Comparison of ENCODE assay signal across 8 mouse cellular contexts in the genomic region with DNA sequence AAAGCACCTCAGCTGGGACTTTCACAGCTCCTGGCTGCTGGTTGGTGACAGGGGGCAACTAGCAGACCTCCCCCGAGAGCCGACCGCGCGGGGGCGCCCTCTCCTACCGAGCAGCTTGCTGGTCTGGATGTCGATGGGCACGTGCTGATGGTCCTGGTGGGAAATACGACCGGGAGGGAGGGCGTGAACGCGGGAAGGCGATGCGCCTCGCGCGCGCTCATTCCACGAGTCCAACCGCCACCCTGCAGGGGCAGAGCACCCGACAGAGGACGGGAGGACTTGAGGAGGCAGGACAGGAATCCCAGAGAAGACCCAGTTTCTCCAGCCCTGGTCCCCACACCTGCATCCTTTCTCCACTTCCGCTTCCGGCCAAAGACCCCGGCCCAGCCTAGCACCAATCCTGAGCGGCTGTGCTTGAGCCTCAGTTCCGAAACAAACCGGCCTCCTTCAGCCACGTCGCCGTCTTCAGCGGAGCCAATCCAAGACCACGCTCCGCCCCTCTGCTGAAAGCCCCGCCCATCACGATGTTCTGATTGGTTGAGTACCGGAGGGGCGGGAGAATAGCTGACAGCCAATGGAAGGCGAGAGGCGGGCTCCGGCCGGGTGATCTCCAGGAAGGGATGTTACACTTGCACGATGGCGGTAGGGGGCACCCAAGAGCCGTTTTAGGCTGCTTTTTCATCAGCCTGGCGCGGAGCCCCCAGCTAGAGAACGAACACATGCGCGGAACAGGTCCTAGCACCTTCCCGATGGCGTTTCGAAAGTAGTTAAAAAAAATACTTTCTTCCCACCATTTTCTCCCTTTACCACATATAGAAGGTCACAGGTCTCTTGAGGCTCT. TPM values are rescaled to one million over a fixed set of nuclear protein-coding genes. Genes with fewer than 3 reads are reported as not detected.
DNase-seq lines count a peak whose midpoint lies in the region; ATAC-seq and TF ChIP-seq lines count a peak whose summit lies in the region.

A gene (minus strand): TSS at position 453 of the 841 bp plus-strand sequence.

- peak; percentile 76 for TF ChIP-seq CTCF in ES-Bruce4 (IDR thresholded peaks at IDR 0.05; ENCODE audit: low read depth, low read length)
- TF ChIP-seq CTCF in liver, postnatal 0 days (IDR thresholded peaks at IDR 0.05; ENCODE audit: low read depth): peak; percentile 97

- peak within 1 kb of the TSS; percentile 45 for H3K27ac ChIP-seq in ES-Bruce4 (ENCODE audit: insufficient read depth, low read length)
- peak within 1 kb of the TSS; percentile 69 for H3K27ac ChIP-seq in forebrain, embryonic 13.5 days
- H3K27ac ChIP-seq in liver, postnatal 0 days (ENCODE audit: low read depth): peak within 1 kb of the TSS; percentile 88
- H3K27ac ChIP-seq in neural tube, embryonic 14.5 days (ENCODE audit: low read depth, low read length): peak within 1 kb of the TSS; percentile 36

- peaks cover 8% of the 10 kb centered on the region for H3K36me3 ChIP-seq in ES-Bruce4 (ENCODE audit: control insufficient read depth, insufficient read depth, low read length, poor library complexity, severe bottlenecking)
- peaks cover 18% of the 10 kb centered on the region for H3K36me3 ChIP-seq in forebrain, embryonic 13.5 days (ENCODE audit: poor library complexity, severe bottlenecking)
- peaks cover 9% of the 10 kb centered on the region for H3K36me3 ChIP-seq in liver, postnatal 0 days (replicated peaks; ENCODE audit: insufficient read depth, low read length)
- H3K36me3 ChIP-seq in neural tube, embryonic 14.5 days (ENCODE audit: control insufficient read depth, insufficient read depth, low read length): peaks cover 3% of the 10 kb centered on the region; the same call in 1 of the 2 replicates

- DNase-seq in heart, postnatal 10 days: peak; percentile 99
- no peak for DNase-seq in large intestine, adult 2 months (ENCODE audit: low read depth, low spot score)
- peak; percentile 100 for DNase-seq in liver, postnatal 0 days
- peak; percentile 100 for DNase-seq in testis, postnatal 10 days (ENCODE audit: low spot score)

- intact Hi-C loops in heart, postnatal 10 days (cut with DNase I): loop anchor here (1.0 to 5.0 kb wide), 4 partner anchors 21 to 139 kb away; a partner anchor contains a TSS

- H3K9me3 ChIP-seq in ES-Bruce4 (replicated peaks; ENCODE audit: control insufficient read depth, insufficient read depth, low read length, poor library complexity, severe bottlenecking): no peaks in the 10 kb centered on the region
- H3K9me3 ChIP-seq in forebrain, embryonic 13.5 days (replicated peaks): no peaks in the 10 kb centered on the region
- no peaks in the 10 kb centered on the region for H3K9me3 ChIP-seq in liver, postnatal 0 days (ENCODE audit: low read length)
- H3K9me3 ChIP-seq in neural tube, embryonic 14.5 days (ENCODE audit: control insufficient read depth, low read length): no peaks in the 10 kb centered on the region

- peak within 1 kb of the TSS; percentile 99 for H3K4me2 ChIP-seq in forebrain, embryonic 13.5 days
- peak within 1 kb of the TSS; percentile 91 for H3K4me2 ChIP-seq in liver, postnatal 0 days (ENCODE audit: low read depth, low read length)
- H3K4me2 ChIP-seq in neural tube, embryonic 14.5 days (ENCODE audit: low read depth, low read length): peak within 1 kb of the TSS; percentile 81

- peak within 1 kb of the TSS; percentile 82 for H3K4me3 ChIP-seq in ES-Bruce4 (ENCODE audit: low read depth, low read length)
- peak within 1 kb of the TSS; percentile 78 for H3K4me3 ChIP-seq in forebrain, embryonic 13.5 days
- H3K4me3 ChIP-seq in liver, postnatal 0 days (ENCODE audit: low read depth, low read length): peak within 1 kb of the TSS; percentile 63
- peak within 1 kb of the TSS; percentile 52 for H3K4me3 ChIP-seq in neural tube, embryonic 14.5 days (ENCODE audit: low read depth, low read length)

- peak; percentile 12 for TF ChIP-seq POLR2A in ES-Bruce4 (IDR thresholded peaks at IDR 0.05; ENCODE audit: insufficient read depth, low read length)

- 0 out of 2 replicates have a peak, but pooled peaks have one; percentile 49 for TF ChIP-seq EP300 in ES-Bruce4 (IDR thresholded peaks at IDR 0.05; ENCODE audit: insufficient read depth, low read depth, low read length)
- peak; percentile 82 for TF ChIP-seq EP300 in liver, postnatal 0 days (IDR thresholded peaks at IDR 0.05; ENCODE audit: low read depth)

- WGBS in forebrain, embryonic 13.5 days: under 1% methylated on average over 55 of the region's 55 CpGs
- WGBS in large intestine, adult 2 months: under 1% methylated on average over 55 of the region's 55 CpGs
- WGBS in liver, postnatal 0 days (ENCODE audit: insufficient replicate concordance): 0% methylated on average over 55 of the region's 55 CpGs
- WGBS in neural tube, embryonic 14.5 days: under 1% methylated on average over 55 of the region's 55 CpGs

- ATAC-seq in cerebellum, adult (ENCODE audit: insufficient number of reproducible peaks, low FRiP score, low TSS enrichment): peak; percentile 93
- peak; percentile 98 for ATAC-seq in forebrain, embryonic 13.5 days
- peak; percentile 91 for ATAC-seq in liver, postnatal 0 days
- ATAC-seq in neural tube, embryonic 14.5 days (ENCODE audit: low read depth): peak; percentile 98

- H3K27me3 ChIP-seq in ES-Bruce4 (ENCODE audit: control insufficient read depth, insufficient read depth, low read length, poor library complexity, severe bottlenecking): no peaks in the 10 kb centered on the region
- no peaks in the 10 kb centered on the region; the same call in 1 of the 2 replicates for H3K27me3 ChIP-seq in forebrain, embryonic 13.5 days
- no peaks in the 10 kb centered on the region for H3K27me3 ChIP-seq in liver, postnatal 0 days (ENCODE audit: insufficient read depth, low read length)
- no peaks in the 10 kb centered on the region for H3K27me3 ChIP-seq in neural tube, embryonic 14.5 days (ENCODE audit: control insufficient read depth, insufficient read depth, low read length)

- no peaks in the 10 kb centered on the region for H3K4me1 ChIP-seq in ES-Bruce4 (ENCODE audit: control insufficient read depth, insufficient read depth, low read length)
- H3K4me1 ChIP-seq in forebrain, embryonic 13.5 days: peaks cover 20% of the 10 kb centered on the region
- H3K4me1 ChIP-seq in liver, postnatal 0 days (ENCODE audit: insufficient read depth): peaks cover 35% of the 10 kb centered on the region
- H3K4me1 ChIP-seq in neural tube, embryonic 14.5 days (ENCODE audit: control insufficient read depth, insufficient read depth, low read length): peaks cover 6% of the 10 kb centered on the region; the same call in 1 of the 2 replicates

- H3K9ac ChIP-seq in ES-Bruce4 (ENCODE audit: low read depth, poor library complexity, severe bottlenecking): peak within 1 kb of the TSS; percentile 70
- H3K9ac ChIP-seq in forebrain, embryonic 13.5 days: peak within 1 kb of the TSS; percentile 78
- H3K9ac ChIP-seq in liver, postnatal 0 days (replicated peaks): peak within 1 kb of the TSS; percentile 75
- H3K9ac ChIP-seq in neural tube, embryonic 14.5 days (replicated peaks; ENCODE audit: low read depth, low read length): peak within 1 kb of the TSS; percentile 53

RNA-seq across cellular contexts. Expression of the gene that starts here (rescaled TPM):
- polyA plus RNA-seq in ES-Bruce4 (2011; ENCODE audit: insufficient read depth, insufficient read length, low read depth, missing spikeins): 93.3 and 109 TPM in 2 replicates
- 102 and 104 TPM in 2 replicates for polyA plus RNA-seq in forebrain, embryonic 13.5 days (2015; fragmentation: Nextera tagmentation; extraction: Ambion mirVana)
- 10 to 100 TPM; 28.0 to 30.8 TPM for total RNA-seq in heart, postnatal 10 days (2021)
- polyA plus RNA-seq in large intestine, adult 2 months (2012; rRNA removed): 39.9 and 42.0 TPM in 2 replicates
- polyA plus RNA-seq in liver, postnatal 0 days (2015; fragmentation: Nextera tagmentation; extraction: Ambion mirVana): 38.3 and 38.4 TPM in 2 replicates
- 80.0 and 82.4 TPM in 2 replicates for polyA plus RNA-seq in neural tube, embryonic 14.5 days (2014; fragmentation: Nextera tagmentation; extraction: Ambion mirVana)

Comparison
In these comparisons a context has a peak if more than half of its experiments do, and no peak if none do; other contexts are left out.
1. H3K27ac ChIP-seq: peak in every context shown above with its lines; median percentile 88 in liver, postnatal 0 days; 69 in forebrain, embryonic 13.5 days; 45 in ES-Bruce4; 36 in neural tube, embryonic 14.5 days.